Mouse (Mus musculus): Measurements from ENCODE around the gene Mmrn2.

GRCm38 (mm10) chr14:34403424-34403823 lies 28.2 kb downstream of the Mmrn2 start:
- TF ChIP-seq POLR2A (IDR thresholded peaks at IDR 0.05; ENCODE audit: extremely low read depth, insufficient read depth, low read length) (no peak), CTCF (IDR thresholded peaks at IDR 0.05; ENCODE audit: low read depth, low read length) (no peak)

Data from liver, adult 2 months (tissue).